Mouse (Mus musculus) Muller cell, postnatal 12 days (primary cell): ENCODE measurements around the gene Sec24d.

Source experiments
- DNase-seq: peaks from one replicate; pipeline ENCODE4 v3.0.0-alpha.2; 2015; ENCODE audit errors: inconsistent ontology term

The Sec24d gene

GRCm38 (mm10) chr3:123266753-123267651 lies at the start of gene Sec24d:
Gene Sec24d (plus strand): TSS chr3:123267455.
- DNase-seq: peak; percentile 95

GRCm38 (mm10) chr3:123218646-123219045 lies 48.6 kb upstream of the Sec24d start:
- DNase-seq: no peak

- DNase-seq: no peak
Observed at GRCm38 (mm10) chr3:123227276-123227675, 40.0 kb upstream of the Sec24d start.

- DNase-seq: no peak
Observed at GRCm38 (mm10) chr3:123231639-123232038, 35.6 kb upstream of the Sec24d start.

GRCm38 (mm10) chr3:123234191-123234836 lies 32.9 kb upstream of the Sec24d start:
- peak; percentile 51 for DNase-seq

GRCm38 (mm10) chr3:123235495-123235894 lies 31.8 kb upstream of the Sec24d start:
- no peak for DNase-seq

- DNase-seq: peak; percentile 78
Observed at GRCm38 (mm10) chr3:123235921-123236320, 31.3 kb upstream of the Sec24d start, which contains the start of gene Synpo2. Gene Synpo2 (minus strand): TSS chr3:123236149.

- peak; percentile 65 for DNase-seq
Observed at GRCm38 (mm10) chr3:123237039-123237438, 30.2 kb upstream of the Sec24d start.

- no peak for DNase-seq
Observed at GRCm38 (mm10) chr3:123237446-123237845, 29.8 kb upstream of the Sec24d start.

- no peak for DNase-seq
Observed at GRCm38 (mm10) chr3:123244376-123244775, 22.9 kb upstream of the Sec24d start.

- DNase-seq: no peak
Observed at GRCm38 (mm10) chr3:123245646-123246045, 21.6 kb upstream of the Sec24d start.

GRCm38 (mm10) chr3:123256181-123257101 lies 10.8 kb upstream of the Sec24d start:
- peak; percentile 59 for DNase-seq

- DNase-seq: no peak
Observed at GRCm38 (mm10) chr3:123258709-123259108, 8.5 kb upstream of the Sec24d start.

GRCm38 (mm10) chr3:123264706-123265105 lies 2.5 kb upstream of the Sec24d start:
- peak; percentile 39 for DNase-seq

GRCm38 (mm10) chr3:123267741-123268201 lies 516 bp downstream of the Sec24d start:
- peak; percentile 88 for DNase-seq

GRCm38 (mm10) chr3:123282866-123283615 lies 15.8 kb downstream of the Sec24d start:
- DNase-seq: no peak

- no peak for DNase-seq
Observed at GRCm38 (mm10) chr3:123284284-123284683, 17.0 kb downstream of the Sec24d start.

- no peak for DNase-seq
Observed at GRCm38 (mm10) chr3:123285649-123286048, 18.4 kb downstream of the Sec24d start.

GRCm38 (mm10) chr3:123288856-123289570 lies 21.8 kb downstream of the Sec24d start:
- no peak for DNase-seq

- DNase-seq: no peak
Observed at GRCm38 (mm10) chr3:123291670-123292069, 24.4 kb downstream of the Sec24d start.
